ENCODE assay signal across 12 mouse cellular contexts in the genomic region with DNA sequence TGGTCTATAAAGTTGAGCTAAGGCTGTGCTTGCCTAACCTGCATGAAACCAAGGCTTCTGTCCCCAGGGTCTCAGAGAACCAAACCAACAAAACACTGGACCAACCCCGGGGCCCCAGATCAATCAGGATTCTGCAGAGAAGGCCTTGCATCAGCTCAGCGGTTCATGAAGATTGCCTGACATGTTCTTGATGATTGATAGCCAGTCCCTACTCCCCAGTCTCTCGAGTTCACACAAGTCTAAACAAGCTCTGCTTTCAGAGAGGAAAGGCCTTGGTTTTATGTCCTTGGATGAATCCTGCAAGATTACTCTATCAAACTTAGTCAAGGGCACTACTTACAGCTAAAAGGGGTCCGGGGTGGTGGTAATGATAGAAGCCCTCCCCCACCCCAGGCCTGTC.
"Had no signal": no experiment of that assay in that cellular context is flagged by ENCODE, and none has a peak within 500 bp of the region (broad histone marks: within the 10 kb centered on the region; RNA-seq: fewer than 3 reads in every experiment).

No protein-coding gene starts in this region.

- H3K36me3 ChIP-seq: limb, embryonic 12.5 days; liver, embryonic 13.5 days; lung, embryonic 15.5 days; midbrain, embryonic 15.5 days; neural tube, embryonic 13.5 days had no signal

- H3K4me3 ChIP-seq: layer of hippocampus, adult 2 months; limb, embryonic 12.5 days; liver, embryonic 13.5 days; lung, embryonic 15.5 days; megakaryocyte, embryonic 14.5 days; midbrain, embryonic 15.5 days; neural tube, embryonic 13.5 days had no signal

- H3K27me3 ChIP-seq: liver, embryonic 13.5 days; lung, embryonic 15.5 days; midbrain, embryonic 15.5 days; neural tube, embryonic 13.5 days had no signal

- H3K9me3 ChIP-seq: limb, embryonic 12.5 days; liver, embryonic 13.5 days; lung, embryonic 15.5 days; megakaryocyte, embryonic 14.5 days; midbrain, embryonic 15.5 days; neural tube, embryonic 13.5 days had no signal

- H3K9ac ChIP-seq: limb, embryonic 12.5 days; liver, embryonic 13.5 days; liver, postnatal 0 days; lung, embryonic 15.5 days; midbrain, embryonic 15.5 days; neural tube, embryonic 13.5 days had no signal

- H3K27ac ChIP-seq: kidney, postnatal 0 days; layer of hippocampus, adult 2 months; limb, embryonic 12.5 days; liver, embryonic 13.5 days; lung, embryonic 15.5 days; macrophage; midbrain, embryonic 15.5 days; neural tube, embryonic 13.5 days had no signal

- ATAC-seq: liver, postnatal 0 days; midbrain, embryonic 15.5 days had no signal

- H3K4me2 ChIP-seq: limb, embryonic 12.5 days; liver, embryonic 13.5 days; lung, embryonic 15.5 days; midbrain, embryonic 11.5 days; midbrain, embryonic 15.5 days; neural tube, embryonic 13.5 days had no signal

- DNase-seq: liver, embryonic 13.5 days; thymus, postnatal 14 days had no signal

- H3K4me1 ChIP-seq: limb, embryonic 12.5 days; liver, embryonic 13.5 days; neural tube, embryonic 13.5 days had no signal
